Mouse (Mus musculus) CH12F3 (cell line): ENCODE measurements around the gene Ntrk3.

Experiments
- in situ Hi-C: fragments of 300-500 bp; cut with MboI; formaldehyde crosslinking; loops from 2 replicates; pipeline ENCODE4 v1.14.3; 2020; ENCODE audit warnings: low sequenced_read_pairs

The Ntrk3 gene

GRCm38 (mm10) chr7:78720989-78721816 lies 16.6 kb downstream of the Ntrk3 start:
- in situ Hi-C loops, result no loop called here

DNA sequence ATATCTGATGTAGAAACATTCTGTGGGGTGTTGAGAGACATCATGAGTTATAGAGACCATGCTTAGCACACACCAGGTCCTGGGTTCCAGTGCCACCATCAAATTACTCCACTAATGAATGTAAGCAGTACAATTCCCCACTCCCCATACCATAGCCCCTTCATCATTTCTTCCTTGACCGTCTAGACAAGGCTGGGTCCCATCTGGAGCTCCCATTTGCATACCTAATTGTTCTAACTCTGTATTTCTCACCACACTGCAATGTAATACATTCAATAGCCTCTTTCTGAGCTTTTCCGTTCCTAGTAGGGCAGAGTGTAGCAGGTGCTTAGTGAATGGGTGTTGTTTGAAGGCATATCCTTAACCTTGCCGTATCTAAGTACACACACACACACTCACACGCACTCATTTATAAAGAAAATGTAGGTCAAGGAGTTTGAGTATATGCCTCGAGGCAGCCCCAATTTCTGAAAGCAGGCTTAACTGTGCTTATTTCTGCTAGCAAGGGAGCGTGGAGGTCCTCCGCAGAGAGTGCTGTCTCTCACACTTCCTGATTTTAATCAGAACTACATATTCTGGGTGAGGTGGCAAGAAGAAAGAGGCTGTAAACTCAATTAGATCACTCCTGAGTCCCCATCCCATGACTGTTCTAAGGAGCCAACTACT lies 17.9 kb downstream of the Ntrk3 start:
- in situ Hi-C loops, result no loop called here

GRCm38 (mm10) chr7:78719117-78719516 lies 18.7 kb downstream of the Ntrk3 start:
- in situ Hi-C loops, result no loop called here

DNA sequence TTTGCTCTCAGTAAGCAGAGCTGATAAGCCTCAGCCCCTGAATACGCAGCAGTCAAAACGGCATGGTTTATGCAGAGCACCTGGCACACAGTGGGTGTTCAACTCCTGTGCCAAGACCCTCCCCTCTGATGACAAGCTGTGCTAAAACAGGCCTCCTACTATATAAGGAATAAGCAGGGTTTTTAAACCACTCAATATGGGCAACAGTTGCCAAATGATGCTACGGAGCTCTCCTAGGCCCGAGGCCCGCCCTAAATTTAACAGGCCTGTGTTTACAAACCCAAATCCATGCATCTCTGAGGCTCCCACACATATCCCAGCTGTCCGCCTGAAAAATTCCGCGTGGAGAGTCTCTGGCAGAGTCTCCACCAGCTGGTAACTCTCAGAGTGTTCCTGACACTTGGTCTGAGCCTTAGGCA lies 19.6 kb downstream of the Ntrk3 start:
- in situ Hi-C loops, result no loop called here

GRCm38 (mm10) chr7:78707708-78708107 lies 30.1 kb downstream of the Ntrk3 start:
- in situ Hi-C loops, result no loop called here

GRCm38 (mm10) chr7:78707122-78707521 lies 30.7 kb downstream of the Ntrk3 start:
- in situ Hi-C loops, result no loop called here

DNA sequence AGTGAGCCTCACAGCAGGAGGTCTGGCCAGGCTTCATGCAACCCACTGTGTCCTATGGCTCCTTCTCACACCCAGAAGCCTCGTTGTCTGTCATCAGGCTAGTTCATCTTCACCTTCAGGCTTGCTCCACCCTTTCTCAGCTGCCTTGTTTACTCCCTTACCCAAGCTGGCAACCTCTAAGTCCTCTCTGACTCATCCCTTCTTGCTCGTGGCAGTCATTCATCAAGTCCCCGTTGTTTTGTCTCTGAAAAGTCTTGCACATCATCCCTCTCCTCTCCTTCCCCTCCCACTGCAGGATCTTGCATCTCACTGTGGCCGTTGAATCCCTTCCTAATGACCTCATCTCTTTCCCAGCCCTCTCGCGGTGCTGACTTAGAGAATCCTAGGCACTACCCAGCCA lies 35.1 kb downstream of the Ntrk3 start:
- in situ Hi-C loops, result no loop called here

- in situ Hi-C loops, result no loop called here
Observed at GRCm38 (mm10) chr7:78695200-78695599, 42.6 kb downstream of the Ntrk3 start.

- in situ Hi-C loops, result no loop called here
Observed at GRCm38 (mm10) chr7:78693148-78693547, 44.7 kb downstream of the Ntrk3 start.

- in situ Hi-C loops, result no loop called here
Observed at GRCm38 (mm10) chr7:78690956-78691355, 46.9 kb downstream of the Ntrk3 start.

- in situ Hi-C loops, result no loop called here
Observed at GRCm38 (mm10) chr7:78684943-78685342, 52.9 kb downstream of the Ntrk3 start.

GRCm38 (mm10) chr7:78680871-78681270 lies 56.9 kb downstream of the Ntrk3 start:
- in situ Hi-C loops, result no loop called here

GRCm38 (mm10) chr7:78669407-78669806 lies 68.4 kb downstream of the Ntrk3 start:
- in situ Hi-C loops, result no loop called here

GRCm38 (mm10) chr7:78668916-78669315 lies 68.9 kb downstream of the Ntrk3 start:
- in situ Hi-C loops, result no loop called here

DNA sequence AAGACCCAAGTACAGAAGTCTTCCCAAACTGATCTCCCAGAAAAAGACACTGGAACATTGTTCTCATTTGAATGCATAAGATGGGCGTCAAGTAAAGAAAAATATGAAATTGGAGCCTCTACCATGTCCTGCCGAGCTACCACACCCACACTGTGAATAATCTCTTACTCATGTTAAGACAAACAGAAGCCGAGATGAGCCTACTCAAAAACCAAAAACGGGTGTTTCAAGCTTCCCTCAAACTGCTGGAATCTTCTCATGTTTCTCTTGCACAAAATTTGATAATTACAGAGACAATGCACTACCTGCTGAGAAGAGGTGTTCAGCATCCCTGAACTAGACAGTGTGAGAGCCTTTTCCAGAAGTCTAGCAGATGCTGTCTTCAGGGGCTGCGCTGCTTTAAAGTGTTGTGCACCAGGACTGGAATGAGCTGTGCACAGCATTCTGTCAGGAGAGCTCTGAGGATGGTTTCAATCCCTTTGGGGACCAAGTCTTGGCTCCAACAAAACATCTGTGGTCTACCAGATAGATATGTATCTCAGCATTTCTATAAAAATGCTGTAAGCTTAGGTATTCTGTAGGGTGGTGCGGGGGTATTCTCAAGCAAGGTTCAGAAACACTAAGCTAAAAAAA lies 69.7 kb downstream of the Ntrk3 start:
- in situ Hi-C loops, result no loop called here

- in situ Hi-C loops, result no loop called here
Observed at GRCm38 (mm10) chr7:78660832-78661231, 77.0 kb downstream of the Ntrk3 start.

DNA sequence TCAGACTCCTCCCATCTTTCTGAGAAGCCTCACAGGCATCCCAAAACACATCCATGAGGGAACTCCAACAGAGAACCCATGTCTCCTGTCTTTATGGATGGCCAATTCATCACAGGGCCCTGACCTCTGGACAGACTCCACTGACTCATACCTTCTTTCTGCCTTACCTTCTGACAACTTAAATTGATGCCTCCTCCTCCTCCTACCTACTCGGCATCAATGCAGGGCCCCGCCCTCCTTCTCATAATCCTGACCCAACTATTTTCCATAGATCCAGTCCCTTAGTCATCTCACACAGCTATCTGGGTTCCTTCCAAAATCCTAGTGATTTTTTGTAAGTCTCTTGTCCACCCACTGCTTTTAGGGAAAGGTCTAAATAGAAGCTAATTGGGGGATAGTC lies 78.0 kb downstream of the Ntrk3 start:
- in situ Hi-C loops, result no loop called here

DNA sequence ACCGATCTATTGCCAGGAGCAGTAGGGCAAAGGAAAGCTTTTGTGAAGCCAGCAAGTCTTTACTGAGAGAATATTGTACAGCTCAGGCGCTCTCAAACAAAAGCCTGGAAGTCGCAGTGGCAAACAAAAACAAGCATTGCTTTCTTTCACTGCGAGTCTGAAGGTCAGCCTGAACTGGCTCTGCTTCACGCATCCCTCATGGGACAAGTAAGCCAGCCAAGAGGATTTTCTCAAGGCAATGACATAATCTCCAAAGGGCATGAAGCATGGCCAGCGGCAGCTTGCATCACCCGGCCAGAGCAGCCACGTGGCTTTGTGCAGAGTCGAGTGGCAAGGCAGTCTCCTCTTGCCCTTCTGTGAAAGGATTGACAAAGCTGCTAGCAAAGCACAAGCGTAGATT lies 79.8 kb downstream of the Ntrk3 start:
- in situ Hi-C loops, result no loop called here

- in situ Hi-C loops, result no loop called here
Observed at GRCm38 (mm10) chr7:78656181-78656580, 81.6 kb downstream of the Ntrk3 start.

DNA sequence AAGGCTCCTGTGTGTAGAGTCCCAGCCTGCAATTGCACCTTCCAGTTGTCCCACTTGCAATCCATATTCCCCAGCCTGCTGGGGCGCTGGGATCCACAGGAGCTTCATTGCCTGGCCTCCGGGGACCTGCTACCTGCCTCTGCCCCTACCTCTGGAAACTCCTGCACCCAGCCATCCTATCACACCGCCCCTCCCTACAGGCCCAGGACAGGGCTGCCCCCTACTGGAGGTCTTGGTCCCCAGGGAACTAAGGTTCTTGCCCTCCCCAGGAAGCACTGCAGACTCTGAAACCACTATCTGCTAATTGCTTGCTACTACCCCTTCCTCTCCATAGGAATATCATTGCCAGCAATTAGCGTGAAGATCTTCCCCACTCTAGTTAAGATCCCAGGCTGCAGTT lies 84.1 kb downstream of the Ntrk3 start:
- in situ Hi-C loops, result no loop called here

- in situ Hi-C loops, result no loop called here
Observed at GRCm38 (mm10) chr7:78652296-78652695, 85.5 kb downstream of the Ntrk3 start.

- in situ Hi-C loops, result no loop called here
Observed at GRCm38 (mm10) chr7:78651540-78651939, 86.3 kb downstream of the Ntrk3 start.
